Mouse (Mus musculus): ENCODE measurements at regions not wholly inside any gene's neighbourhood (a gene's known extent, or its start where the extent isn't known, plus 50 kb on each side); places are given as distances from the start of the nearest gene placed in this dataset.

DNA sequence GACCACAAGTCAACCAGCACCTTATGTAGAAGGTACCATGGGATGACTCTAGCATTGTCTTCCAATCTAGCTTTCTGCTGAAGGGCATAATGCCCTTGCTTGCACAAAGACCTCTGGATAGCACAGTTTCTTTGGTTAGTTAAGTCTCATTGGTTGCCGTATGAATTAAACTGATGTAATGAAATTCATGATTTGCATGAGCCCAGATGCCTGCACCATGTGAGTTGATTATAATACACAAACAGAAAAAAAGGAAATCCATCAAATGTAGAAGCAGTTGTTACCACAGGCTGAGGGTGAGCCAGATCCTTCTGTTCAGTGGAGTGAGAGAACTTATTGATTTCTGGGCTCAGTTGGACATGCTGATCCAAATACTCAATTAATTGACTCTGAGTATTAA lies 115.8 kb upstream of the Foxa2 start:
- no peak for ATAC-seq (replicated peaks; ENCODE audit: low FRiP score, low TSS enrichment, poor library complexity, severe bottlenecking)

DNA sequence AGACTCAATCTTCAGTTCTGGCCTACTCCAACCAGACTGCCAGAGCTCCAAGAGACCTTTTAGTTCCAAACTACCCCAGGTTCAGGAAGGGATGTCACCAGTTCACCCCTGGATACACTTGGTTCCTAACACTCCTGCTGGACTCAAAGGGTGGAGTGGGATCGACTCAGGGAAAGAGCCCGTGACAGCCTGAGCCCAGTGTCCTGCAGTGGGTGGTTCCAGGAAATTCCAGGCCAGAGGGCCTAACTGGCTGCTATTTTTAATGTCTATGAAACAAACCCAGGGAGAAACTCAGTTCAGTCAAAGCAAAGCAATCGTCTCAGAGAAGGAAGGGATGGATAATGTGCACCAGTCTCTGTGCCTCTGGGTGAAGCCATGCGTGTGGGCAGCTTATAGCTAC lies 124.3 kb upstream of the Foxa2 start:
- no peak for ATAC-seq (replicated peaks; ENCODE audit: low FRiP score, low TSS enrichment, poor library complexity, severe bottlenecking)

DNA sequence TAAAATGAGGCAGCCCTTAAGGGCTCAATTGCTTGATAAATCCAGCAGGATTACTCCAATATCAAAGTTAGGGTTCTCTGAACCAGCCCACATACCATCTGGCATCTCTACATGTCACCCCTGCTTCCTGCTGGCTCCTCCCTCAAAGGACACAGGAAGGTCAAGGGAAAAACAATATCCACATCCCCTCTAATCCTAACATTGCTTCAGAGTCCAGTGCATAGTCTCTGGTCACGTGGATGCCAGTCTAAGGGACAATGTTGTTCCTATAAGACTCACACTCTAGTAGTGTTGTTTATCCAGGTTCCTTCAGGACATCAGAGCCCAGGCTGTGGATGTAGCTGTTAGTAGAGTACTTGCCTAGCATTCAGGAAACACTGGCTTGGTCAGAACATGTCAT lies 124.9 kb upstream of the Foxa2 start:
- ATAC-seq (replicated peaks; ENCODE audit: low FRiP score, low TSS enrichment, poor library complexity, severe bottlenecking), result no peak

DNA sequence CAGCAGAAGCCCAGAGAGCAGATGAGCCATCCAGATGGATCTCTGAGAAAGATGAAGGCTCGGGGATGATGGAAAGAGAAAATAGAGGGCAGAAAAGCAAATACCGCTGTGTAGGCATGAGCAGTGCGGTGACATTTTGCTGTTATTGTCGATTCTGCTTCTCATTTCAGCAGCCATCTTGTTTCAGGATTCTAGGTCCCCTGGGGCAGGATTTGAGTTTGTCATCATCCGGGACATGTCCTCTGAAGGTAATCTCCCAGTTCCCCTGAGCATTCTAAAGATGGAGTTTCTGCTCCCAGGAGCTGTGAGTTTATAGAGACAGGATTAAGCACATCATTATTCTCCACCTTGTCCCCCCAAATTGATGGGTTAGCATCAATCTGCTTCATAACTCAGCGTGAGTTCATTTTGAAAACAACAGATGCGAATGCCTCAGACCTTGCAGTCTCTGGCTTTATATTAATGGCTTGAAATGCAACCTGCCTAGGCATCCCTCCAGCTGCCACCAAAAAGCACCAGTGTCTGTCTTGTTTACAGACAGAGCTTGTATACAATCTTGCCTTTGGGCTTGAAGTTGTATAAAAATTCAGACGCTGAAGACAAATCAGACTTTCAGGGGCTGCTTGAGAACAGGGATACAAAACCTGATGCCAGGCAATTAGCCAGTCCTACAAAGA lies 128.6 kb upstream of the Foxa2 start:
- ATAC-seq (replicated peaks; ENCODE audit: low FRiP score, low TSS enrichment, poor library complexity, severe bottlenecking), result no peak

DNA sequence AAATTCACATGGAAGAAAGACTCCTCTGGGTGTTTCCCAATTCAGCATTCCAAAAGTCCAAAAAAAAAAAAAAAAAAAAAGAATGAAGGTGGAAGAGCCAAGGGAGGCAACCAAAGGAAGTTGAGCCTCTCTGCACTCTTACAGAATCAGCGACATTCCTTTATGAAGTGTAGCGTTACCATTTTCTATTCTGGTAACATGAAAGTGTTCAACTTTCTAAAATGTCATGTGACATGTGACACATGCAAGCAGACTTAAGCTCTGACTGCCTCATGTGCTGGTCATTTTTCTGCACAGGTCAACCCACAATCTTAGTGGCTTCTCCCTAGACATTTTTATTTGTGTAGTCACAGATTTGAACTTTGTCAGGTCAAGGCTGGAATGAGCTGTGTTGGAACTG lies 133.5 kb upstream of the Foxa2 start:
- ATAC-seq (replicated peaks; ENCODE audit: low FRiP score, low TSS enrichment, poor library complexity, severe bottlenecking), result no peak

DNA sequence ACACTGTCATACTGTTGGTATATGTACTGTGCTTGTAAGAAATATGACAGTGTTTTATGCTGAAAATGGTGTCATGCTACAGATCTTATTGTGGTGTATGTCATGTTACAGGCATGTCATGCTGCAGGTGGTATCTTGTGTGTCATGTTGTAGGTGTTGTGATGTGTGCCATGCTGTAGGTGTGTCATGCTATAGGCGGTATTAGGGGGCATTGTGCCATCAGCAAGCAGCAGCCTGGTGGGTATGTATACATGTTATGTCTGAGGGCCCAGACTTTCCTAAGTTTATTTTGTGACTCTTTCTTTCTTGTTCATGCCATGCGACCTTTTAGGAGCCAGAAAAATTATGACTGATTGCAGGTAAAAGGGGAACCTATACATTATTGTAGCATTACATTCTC lies 134.7 kb upstream of the Foxa2 start:
- ATAC-seq (replicated peaks; ENCODE audit: low FRiP score, low TSS enrichment, poor library complexity, severe bottlenecking), result no peak

DNA sequence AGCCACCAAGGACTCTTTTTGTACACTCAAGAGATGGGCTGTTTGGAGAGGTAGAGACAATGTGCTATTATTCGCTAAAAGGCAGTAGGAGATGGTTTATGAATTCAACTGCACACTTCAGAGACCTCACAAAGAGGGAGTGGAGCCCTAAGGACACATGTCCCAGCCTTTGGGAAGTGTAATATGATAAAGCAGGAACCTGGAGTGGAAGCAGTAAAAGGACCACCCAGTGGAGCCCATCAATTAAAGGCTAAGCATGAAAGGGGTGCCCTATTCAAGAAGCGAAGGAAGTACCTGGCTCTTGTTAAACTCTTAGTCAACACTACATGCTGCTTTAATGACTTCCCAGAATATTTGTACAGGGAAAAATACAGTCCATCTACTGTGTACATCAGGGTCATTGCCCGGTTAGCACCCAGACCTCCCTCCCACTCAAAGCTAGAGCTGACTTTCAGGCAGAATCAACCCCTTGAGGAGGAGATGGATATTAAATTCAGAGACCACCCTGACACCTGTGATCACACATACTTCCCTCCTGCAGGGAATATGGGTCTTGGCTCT lies 135.8 kb upstream of the Foxa2 start:
- ATAC-seq (replicated peaks; ENCODE audit: low FRiP score, low TSS enrichment, poor library complexity, severe bottlenecking), result no peak

DNA sequence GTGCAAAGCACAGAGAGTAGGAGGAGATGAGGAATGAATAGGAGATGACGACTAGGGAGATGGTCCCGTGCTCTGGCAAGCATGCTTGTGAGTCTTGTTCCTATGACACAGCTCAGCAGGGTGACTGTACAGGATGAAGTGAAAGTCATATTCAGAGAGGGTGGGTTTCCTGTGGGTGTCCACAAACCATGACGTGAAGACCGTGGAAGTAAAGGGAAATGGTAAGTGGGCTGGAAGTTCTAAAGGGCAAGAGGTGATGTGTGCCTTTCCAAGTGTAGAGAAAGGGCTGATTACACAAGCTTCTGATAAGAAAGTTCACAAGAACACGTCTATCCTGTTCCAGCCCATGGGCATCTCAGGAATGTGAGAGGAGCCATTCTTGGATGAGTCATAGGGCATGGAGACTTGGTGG lies 138.0 kb upstream of the Foxa2 start:
- no peak for ATAC-seq (replicated peaks; ENCODE audit: low FRiP score, low TSS enrichment, poor library complexity, severe bottlenecking)

DNA sequence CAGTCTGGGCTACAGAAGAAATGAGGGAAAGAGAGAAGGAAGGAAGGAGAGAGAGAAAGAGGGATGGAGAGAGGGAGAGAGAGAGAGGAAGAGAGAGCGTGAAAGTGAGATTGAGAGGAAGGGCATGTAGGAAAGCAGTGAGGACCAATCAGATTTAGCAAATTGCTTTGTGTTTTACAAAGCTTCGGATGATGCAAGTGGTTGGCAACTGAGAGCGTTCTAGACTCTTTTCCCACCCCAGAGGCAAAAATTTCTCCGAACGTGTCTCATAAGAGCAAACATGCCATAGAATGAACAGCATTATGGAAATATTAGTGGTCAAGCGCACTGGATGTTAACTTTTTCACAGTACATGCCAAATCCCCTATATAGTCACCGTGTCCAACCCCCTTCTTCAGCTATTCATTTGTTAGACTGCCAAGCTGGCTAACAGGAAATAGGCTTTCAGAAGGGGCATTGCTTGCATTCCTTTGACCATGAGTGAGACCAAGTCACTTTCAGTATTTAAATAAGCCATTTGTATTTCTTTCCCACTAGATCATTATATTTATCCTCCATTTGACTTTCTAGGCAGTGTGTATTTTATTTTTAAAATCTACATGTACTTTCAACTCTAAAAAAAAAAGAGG lies 139.7 kb upstream of the Foxa2 start:
- ATAC-seq (replicated peaks; ENCODE audit: low FRiP score, low TSS enrichment, poor library complexity, severe bottlenecking), result no peak

DNA sequence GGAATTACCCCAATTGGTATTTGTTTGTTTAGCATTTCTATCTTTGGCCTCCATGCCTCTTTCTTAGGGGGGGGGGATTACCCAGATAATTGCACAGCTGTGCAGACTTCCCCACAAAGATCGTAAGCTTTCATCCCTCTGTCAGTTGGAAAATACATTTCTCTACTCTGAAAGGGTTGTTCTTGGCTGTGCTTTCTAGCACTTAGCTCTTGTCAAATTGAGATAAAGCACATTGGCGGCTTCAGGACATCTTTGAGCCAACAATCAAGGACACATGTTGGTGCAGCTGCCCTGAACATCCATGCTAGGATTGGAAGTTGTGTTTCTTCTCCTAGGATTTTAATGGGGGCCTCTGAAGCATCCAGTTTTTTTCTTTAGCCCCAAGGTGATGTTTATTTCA lies 142.1 kb upstream of the Foxa2 start:
- ATAC-seq (replicated peaks; ENCODE audit: low FRiP score, low TSS enrichment, poor library complexity, severe bottlenecking), result no peak

DNA sequence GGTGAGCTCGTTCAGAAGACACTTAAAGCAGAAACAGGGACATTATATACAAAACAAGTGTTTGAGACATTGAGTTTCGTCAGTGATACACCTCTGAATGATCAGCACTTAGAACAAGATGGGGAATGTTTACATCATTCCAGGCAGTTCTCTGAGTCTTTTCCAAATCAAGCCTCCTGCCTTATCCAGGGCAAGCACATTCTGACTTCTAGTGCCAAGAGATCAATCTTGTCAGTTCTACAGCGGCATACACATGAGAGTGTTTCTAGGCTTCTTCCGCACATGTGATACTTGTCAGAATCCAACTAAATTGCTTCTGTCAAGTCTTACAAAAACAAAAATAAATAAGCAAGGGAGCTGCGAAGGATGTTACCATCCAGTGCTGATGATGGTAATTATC lies 142.5 kb upstream of the Foxa2 start:
- ATAC-seq (replicated peaks; ENCODE audit: low FRiP score, low TSS enrichment, poor library complexity, severe bottlenecking), result no peak

DNA sequence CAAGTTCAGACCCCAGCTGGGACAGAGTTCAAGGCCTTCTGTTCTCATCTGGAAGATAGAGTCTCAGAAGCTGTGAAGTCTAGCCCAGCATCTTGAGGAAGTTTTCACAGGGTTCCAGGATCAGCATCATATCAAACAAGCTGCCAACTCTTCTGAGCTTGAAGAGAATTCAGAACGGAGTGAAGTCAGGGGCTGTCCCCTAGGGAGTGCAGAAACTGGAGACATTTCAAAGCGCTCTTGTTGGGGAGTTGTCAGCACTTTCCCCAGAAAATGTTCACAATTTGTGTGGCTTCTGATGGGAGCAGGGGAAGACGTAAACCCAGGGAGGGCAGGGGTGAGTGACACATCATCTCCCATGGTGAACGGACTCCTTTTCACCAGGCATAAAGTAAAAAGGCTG lies 146.2 kb upstream of the Foxa2 start:
- no peak for ATAC-seq (replicated peaks; ENCODE audit: low FRiP score, low TSS enrichment, poor library complexity, severe bottlenecking)

DNA sequence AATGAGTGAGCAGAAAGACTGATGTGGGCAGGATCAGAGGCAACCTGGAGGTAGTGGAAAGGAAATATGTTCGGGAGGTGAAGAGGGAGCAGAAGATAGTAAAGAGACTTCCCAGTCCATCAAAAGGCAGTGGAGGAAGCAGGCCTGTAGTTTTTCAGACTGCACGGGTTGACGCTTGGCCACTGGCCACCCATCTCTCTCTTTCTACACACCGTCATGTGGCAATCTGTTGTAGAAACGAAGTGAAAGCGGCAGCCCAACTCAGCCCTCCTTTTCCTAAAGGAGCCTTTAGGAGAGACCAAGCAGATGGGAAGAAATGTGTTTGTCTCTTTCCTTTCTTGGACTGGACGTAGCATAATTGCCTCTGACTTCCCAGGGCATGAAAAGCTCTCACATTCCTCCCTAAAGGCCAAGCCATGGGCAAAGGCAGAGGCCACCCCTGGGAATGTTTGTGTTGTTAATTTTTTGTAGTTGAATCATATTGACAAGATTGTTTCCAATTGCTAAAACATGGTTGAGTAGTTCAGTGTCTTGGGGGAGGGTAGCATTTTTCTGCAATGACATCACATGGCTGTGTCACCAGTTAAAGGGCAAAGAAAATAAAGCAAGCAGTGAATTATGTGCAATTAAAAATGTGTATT lies 150.7 kb upstream of the Foxa2 start:
- no peak for ATAC-seq (replicated peaks; ENCODE audit: low FRiP score, low TSS enrichment, poor library complexity, severe bottlenecking)

DNA sequence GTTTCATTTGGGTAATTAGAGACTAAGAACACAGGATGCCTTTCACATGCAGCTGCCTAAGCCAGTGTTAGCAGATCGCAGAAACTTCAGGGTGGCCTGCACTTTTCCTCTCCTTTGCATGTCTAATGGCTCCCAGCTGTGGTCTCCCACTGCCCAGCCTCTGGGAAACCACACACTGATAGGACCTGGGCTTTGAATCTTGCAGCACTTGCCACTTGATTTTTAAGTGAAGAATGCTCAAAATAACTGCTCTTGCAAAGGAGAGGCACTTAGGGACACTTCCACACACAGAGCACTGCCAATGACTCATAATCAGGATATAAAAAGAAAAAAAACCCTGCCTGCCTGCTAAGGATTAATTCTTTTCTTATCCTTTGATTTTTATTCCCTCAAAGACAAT lies 159.9 kb upstream of the Foxa2 start:
- ATAC-seq (replicated peaks; ENCODE audit: low FRiP score, low TSS enrichment, poor library complexity, severe bottlenecking), result no peak

DNA sequence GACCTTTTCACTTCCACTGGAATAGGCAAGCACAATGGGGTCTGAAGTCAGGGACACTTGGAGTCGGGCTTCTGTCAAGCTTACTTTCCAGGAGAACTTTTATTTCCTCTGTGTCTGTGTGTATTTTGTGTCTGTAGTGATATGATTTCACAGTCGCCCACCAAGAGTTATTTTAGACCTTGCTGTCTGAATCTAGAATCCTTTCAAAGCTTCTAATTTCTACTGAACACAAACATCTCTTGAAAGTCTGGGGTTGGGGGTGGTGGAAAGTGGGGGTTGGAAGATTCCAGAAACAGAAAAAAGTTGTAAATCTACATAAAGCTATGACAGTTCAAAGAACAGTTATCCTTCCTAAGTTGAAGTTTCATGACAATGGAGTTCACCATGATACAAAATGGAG lies 164.0 kb upstream of the Foxa2 start:
- no peak for ATAC-seq (replicated peaks; ENCODE audit: low FRiP score, low TSS enrichment, poor library complexity, severe bottlenecking)

DNA sequence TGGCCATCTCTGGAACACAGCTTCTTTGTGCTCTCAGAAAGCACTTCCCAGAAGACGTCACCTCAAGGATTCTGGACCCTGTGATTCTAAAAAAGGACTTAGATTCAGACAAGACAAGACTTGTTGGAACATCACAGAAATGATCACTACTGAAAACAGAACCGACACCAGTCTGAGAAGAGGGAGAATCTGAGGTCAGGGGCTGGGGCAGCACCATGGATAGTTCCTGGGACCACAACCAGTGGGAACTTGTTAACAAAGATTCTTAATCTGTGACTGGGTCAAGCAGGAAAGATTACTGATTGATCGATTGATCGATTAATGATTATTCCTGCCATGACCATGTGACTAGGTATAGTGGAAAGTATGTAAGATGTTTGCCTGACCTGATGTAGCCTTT lies 170.4 kb upstream of the Foxa2 start:
- ATAC-seq (replicated peaks; ENCODE audit: low FRiP score, low TSS enrichment, poor library complexity, severe bottlenecking), result no peak

DNA sequence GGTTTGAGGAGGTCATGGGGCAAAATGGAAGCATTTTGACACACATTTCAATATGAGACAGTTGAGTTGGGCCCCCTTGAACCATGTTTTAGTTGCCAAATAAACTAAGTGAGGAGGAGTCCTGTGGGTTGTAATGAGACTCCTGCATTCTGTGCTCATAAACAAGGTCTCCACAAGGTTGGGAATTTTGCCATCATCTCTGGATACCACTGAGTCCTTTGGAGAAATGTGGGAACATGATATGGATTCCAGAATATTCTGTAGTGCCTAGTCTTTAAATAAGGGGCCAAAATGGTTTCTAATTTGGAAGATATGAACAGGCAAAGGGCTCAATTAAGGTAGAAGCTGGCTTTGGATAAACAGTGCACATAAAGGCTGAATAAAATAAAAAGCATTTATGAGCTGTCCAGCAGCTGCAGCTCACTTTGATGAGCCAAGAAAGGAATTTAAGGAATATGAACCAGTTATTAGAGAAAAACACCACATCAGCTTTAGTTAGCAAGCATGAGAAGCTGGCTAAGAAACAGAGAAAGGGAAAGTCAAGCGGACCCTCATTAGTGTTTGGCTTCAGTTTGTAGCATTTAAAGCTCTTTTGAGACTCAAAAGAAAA lies 161.3 kb upstream of the Sstr4 start:
- ATAC-seq (replicated peaks; ENCODE audit: low FRiP score, low TSS enrichment, poor library complexity, severe bottlenecking), result no peak

DNA sequence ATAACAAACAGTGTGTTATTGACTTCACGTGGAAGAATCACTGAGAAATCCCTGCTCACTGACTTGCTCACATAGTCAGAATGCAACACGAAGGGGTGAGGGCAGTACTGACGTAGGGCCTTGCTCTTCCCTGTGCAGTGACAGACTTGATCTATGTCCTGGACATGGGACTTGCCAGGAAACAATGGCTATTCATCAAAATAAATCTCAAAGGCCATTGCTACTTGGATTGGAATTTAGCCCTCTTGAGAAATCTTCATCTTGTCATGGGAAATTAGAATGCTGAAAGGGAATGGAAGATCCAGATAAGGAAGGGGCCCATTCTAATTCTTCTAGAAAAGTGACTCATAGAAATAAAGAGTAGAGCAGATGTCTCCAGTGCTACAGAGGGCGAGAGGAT lies 158.0 kb upstream of the Sstr4 start:
- ATAC-seq (replicated peaks; ENCODE audit: low FRiP score, low TSS enrichment, poor library complexity, severe bottlenecking), result no peak

DNA sequence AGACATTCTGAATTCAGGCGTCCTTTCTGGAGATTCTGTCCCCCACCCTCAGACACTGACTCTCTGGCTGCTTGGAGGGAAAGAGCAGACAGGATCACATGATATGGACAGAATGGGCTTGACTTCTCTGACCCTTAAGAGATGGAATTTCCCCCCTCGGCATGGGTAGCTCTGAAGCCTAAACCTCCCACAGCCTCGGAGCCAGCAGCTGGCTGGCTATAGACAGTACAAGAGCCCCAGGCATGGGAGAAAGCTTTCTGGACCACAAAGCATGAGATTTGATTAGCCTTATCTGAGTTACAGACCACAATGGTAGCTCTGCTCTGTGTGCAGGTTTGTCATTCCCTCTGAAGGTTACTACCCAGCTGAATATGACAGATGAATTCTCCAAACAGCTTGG lies 156.1 kb upstream of the Sstr4 start:
- ATAC-seq (replicated peaks; ENCODE audit: low FRiP score, low TSS enrichment, poor library complexity, severe bottlenecking), result no peak

DNA sequence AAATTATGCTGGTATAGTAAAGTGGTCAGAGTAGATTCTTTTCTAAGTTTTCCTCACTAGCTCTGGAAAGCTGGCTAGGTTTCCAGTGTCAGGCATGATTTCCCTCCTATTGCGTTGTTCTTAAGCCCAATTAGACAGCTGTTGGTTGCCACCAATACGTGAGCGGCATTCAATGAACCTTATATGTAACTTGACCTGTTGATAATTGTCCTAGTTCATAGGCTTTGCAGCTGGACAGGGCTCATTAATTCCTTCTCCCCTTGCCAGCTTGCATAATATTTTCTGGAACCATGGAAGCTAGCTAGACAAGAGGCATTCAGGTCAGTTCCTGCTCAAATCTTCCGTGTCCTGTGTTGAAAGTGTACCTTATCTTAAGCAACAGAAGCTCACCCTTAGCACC lies 152.9 kb upstream of the Sstr4 start:
- ATAC-seq (replicated peaks; ENCODE audit: low FRiP score, low TSS enrichment, poor library complexity, severe bottlenecking), result no peak

DNA sequence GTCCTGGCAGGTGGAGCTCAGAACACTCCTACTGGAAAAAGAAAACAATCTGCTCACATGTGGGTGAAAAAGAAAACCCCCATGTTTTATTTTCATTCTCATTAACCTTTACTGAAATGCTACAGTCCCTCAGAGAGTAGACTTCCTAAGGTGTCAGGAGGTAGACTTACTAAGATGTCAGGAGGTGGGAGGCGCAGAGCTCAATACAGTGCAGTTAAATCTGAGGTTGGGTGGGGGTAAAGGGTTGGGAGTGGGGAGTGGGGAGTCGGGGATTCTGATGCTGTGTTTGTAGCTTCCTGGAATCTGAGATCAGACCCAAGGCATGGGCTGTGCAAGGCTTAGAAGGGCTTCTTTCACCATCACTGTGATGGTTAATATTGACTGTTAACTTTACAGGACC lies 149.6 kb upstream of the Sstr4 start:
- no peak for ATAC-seq (replicated peaks; ENCODE audit: low FRiP score, low TSS enrichment, poor library complexity, severe bottlenecking)

All from megakaryocyte-erythroid progenitor cell, adult 5-6 weeks (primary cell).